Mouse (Mus musculus): ENCODE measurements at regions not wholly inside any gene's neighbourhood (a gene's known extent, or its start where the extent isn't known, plus 50 kb on each side); places are given as distances from the start of the nearest gene placed in this dataset.
"Not testable (repeated sequence)": the region's sequence is repeated elsewhere in the genome, so short reads cannot be mapped to it uniquely, and the experiment has no call there.

DNA sequence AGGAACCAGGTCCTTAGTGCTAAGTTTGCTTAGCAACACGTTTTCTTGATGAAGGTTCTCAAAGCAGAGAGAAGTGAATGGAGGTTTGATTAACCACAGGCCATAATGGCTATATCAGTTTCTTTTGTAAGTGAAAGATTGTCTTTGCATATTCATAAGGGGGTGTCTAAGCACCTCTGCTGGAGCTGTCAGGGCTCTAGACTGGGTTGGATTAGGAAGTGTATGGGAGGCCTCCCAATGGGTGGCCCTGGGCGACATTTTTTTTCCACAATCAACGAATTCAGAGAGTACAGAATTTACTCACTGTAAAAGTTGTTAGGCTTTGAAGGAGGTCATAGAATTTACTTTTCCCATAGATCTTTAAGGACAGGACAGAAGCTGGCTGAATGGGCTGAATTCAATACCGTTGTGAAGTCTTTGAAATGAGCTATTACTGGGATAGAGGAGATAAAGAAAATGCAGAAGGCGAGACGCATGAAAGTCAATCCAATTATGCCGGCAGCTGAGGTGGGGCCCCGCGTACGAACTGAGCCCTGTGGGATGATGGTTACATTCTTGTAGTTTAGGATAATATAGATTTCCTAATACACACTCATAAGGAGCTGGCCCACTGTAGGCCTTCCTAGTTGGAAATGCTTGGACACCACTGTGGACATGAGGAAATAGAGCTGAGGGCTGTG is 268.4 kb upstream of the Ubash3b start:
- DNase-seq, result no peak

DNA sequence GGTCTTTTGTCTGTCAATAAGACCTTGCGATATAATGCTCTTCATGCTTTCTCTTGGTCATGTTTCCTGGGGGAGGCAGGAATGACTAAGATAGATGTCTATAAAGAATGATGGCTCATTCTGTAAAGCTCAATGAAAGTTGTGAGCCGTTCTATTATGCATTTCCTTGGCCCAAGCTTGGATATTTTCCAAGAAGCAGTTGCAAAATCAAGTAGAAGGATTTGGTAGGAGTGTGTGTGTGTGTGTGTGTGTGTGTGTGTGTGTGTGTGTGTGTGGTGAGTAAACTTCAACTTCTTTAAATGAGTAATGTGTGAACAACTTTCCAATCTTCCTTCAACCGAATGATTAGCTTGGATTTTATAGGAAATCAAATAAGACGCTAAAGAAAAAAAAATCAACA is 267.7 kb upstream of the Ubash3b start:
- no peak for DNase-seq

DNA sequence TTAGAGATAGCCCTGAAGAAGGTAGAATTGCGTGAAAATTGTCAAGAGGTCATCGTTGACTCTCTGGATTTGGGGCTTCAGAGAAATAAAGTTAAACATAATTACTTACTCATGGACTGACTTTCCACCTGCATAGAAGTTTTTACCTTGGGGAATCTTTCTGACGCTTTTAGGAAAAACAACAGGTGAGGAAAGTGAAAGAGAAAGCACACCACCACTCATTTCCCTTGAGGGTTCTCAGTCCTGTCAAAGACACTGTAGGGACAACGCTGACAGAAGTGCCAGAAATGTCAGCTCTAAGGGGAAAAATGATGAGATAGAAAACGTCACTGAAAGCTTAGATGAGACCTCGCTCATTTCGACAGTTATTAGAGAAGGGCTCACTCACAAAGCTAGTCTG is 265.2 kb upstream of the Ubash3b start:
- no peak for DNase-seq

GRCm38 (mm10) chr9:41425225-41425624 is 263.7 kb upstream of the Ubash3b start:
- DNase-seq, result no peak

DNA sequence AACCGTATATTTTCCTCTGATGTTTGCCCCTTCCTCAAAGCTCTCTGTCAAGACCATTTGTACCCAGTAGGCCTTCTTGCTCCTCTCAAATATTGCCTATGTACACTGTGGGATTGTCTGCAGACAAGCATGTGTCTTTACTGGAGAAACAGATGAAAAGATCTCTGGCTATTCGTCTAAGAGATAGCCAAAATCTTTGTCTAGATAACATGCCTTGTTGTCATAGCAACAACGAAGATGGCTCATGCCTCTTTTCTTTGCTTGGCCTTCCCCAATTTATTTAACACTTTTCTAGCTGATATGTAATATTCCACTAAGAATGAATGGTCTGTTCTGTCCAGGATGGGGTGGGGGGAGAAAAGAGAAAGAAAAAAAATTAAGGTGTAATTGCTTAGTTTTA is 252.3 kb upstream of the Ubash3b start:
- no peak for DNase-seq

DNA sequence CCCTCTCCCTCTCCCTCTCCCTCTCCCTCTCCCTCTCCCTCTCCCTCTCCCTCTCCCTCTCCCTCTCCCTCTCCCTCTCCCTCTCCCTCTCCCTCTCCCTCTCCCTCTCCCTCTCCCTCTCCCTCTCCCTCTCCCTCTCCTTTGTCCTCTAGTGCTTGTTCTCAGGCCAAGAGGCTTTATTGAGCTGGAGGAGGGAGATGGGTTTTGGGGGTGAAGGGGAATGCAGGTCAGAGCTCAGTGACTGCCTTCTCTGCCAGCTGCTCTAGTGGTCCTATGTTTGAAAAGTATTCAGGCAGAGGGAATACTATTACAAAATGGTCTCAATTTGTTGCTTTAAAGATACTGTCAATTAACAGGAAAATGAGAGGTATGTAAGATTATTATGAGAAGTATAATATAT is 251.6 kb upstream of the Ubash3b start:
- DNase-seq, result not testable (repeated sequence)

GRCm38 (mm10) chr9:41412174-41412757 is 250.8 kb upstream of the Ubash3b start:
- DNase-seq, result no peak

DNA sequence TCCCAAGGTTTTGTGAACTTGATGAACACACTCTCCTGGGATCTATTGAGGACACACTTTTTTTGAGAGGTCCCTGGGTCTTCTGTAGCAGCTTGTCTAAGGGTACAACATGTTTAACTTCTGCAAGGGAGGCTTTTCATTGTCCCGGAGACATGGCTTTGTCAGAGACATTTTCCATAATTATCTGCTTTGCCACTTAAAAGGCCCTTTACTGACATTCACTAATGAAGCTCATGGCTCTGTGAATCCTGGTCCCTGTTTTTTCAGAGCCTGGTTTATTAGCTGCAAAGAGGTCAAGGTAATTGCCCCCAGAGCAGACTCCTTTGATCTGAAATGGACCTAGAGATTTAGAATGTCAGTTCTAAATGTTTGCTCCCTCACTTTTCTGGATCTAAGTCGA is 246.8 kb upstream of the Ubash3b start:
- no peak for DNase-seq

DNA sequence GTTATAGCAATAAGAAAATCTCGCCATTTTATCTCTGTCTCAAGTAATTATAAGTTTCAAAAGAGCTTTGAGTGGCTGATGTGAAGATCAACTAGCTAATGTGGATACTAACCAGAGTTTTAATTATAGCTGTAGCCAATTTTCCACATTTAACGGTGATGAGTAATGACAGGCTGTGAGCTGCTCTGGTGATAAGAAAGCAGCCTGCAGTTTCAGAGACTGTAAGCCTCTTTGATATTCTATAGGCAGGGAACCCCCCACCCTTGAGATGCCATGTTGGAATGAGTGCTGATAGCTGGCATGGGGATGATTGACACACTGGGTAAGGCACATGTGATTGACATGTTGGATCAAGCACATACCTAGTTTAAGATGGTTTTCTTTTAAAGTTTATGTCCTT is 245.6 kb upstream of the Ubash3b start:
- DNase-seq, result no peak

GRCm38 (mm10) chr9:41402942-41403341 is 241.4 kb upstream of the Ubash3b start:
- DNase-seq, result no peak

GRCm38 (mm10) chr9:41400950-41401349 is 239.5 kb upstream of the Ubash3b start:
- DNase-seq, result no peak

DNA sequence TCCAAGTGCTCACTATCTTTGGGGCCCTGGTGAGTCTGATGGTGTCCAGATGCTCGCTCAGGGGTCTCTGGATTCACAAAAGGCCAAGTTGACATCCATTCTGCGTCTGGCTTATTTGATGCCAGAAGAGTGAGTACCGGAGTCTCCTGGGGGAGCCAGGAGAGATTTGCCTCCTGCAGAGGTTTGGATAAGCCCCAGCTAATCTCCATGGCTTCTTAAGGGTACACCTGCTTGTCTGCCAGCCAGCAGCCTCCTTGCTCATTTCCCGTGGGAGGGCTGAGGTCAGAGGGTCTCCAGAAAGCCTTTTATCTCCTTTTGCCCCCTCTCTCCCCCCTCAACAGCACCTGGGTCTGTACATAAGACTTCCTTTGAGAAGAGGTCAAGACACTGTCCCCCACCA is 234.0 kb upstream of the Ubash3b start:
- no peak for DNase-seq

GRCm38 (mm10) chr9:41391591-41392320 is 230.3 kb upstream of the Ubash3b start:
- DNase-seq, result peak; percentile 63

DNA sequence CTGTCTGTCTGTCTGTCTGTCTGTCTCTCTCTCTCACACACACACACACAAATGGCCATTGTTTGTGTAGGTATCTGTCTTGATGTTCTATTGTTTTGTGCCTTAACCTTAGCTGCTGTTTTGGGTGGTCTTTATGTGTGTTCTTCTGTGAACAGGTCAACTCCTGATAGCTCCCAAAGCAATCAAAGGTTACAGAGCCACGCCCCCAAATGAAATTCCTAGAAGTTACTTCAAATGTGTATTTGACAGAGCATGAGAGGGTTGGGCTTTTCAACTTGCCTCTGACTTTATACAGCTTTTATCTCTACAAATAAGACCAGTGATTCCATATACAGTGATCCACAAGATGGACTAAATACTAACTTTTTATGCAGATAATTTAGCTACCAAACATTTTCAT is 217.8 kb upstream of the Ubash3b start:
- no peak for DNase-seq

GRCm38 (mm10) chr9:41378627-41379231 is 217.2 kb upstream of the Ubash3b start:
- DNase-seq, result no peak

DNA sequence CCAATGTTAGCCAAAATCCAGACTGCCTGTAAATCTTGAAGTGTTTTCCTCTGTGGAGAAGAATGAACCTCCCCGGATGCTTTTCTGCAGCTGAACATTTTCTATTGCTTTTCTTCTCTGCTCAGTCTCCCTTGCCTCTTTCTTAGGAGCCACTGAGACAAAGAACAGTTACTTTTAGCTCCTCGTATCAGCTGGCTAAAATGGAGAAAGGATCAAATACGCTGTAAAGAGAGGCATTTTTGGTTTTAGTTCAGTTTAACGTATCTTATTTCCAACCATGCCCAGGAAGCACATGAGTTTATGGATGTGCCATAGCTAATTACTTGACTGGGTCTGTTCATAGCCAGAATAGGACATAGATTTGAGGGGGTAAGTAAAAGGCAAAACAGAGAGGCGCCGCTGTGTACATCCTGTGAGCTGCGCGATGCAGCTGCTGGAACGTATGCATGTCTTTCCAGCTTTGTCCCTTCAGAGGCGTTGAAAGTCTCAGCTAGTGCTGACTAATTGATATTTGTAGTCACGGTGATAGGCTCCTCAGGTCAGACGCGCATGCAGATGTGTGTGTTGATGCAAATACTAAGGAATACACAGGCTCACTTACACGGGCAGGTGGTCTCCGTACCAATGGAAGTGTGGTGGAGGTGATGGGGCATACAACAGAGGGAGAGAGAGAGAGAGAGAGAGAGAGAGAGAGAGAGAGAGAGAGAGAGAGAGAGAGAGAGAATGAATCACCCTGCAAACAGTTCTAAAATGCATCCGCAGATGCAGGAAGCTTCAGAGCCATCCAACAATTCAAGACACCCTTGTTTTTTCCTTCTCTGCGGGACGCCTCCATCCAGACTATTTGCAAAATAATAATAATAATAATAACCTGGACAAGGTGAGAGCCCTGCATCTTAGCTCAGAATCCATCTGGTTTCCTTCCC is 216.5 kb upstream of the Ubash3b start:
- no peak for DNase-seq

GRCm38 (mm10) chr9:41376948-41377700 is 215.6 kb upstream of the Ubash3b start:
- no peak for DNase-seq

- peak; percentile 89 for DNase-seq
Measured at GRCm38 (mm10) chr9:41375984-41376651, 214.6 kb upstream of the Ubash3b start.

GRCm38 (mm10) chr9:41374591-41375481 is 213.3 kb upstream of the Ubash3b start:
- no peak for DNase-seq

DNA sequence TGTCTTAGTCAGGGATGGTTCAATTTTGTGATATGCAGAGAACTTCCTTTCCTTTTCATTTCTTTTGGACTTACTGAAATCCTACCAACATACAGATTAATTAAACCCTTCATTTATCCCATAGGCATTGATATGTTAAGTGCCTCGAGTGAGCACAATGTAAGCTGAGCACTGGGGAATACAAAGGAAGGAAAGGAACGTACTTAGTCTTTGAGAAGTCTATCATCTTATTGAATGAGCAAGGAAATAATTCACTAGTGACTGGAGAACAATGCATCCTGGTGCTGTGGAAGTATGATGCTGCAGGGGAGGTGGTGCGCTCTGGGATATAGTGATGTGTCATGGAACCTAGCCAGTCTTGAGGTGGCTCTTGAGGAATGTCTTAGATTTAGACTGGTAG is 204.9 kb upstream of the Ubash3b start:
- DNase-seq, result no peak

Data from right cerebral cortex, adult 18-20 months (tissue).